In genomic region chr12:74523988-74524387, GRCm38 (mm10) we compare ENCODE assay signal across 22 mouse cellular contexts.
DNase-seq lines count a peak whose midpoint lies in the region; ATAC-seq and TF ChIP-seq lines count a peak whose summit lies in the region.
"Had no signal": no experiment of that assay in that cellular context is flagged by ENCODE, and none has a peak within 500 bp of the region (broad histone marks: within the 10 kb centered on the region; RNA-seq: fewer than 3 reads in every experiment).

No protein-coding gene starts in this region.

- H3K27me3 ChIP-seq in intestine, embryonic 15.5 days (replicated peaks): no peaks in the 10 kb centered on the region
- H3K27me3 ChIP-seq in myocyte (ENCODE audit: control insufficient read depth, insufficient read depth, insufficient read length): no peaks in the 10 kb centered on the region
- H3K27me3 ChIP-seq in liver, postnatal 0 days (ENCODE audit: insufficient read depth, low read length): no peaks in the 10 kb centered on the region
- H3K27me3 ChIP-seq: embryonic facial prominence, embryonic 13.5 days; forebrain, embryonic 13.5 days; hindbrain, embryonic 12.5 days; hindbrain, embryonic 15.5 days; Patski had no signal

- H3K4me3 ChIP-seq in intestine, embryonic 15.5 days (replicated peaks): no peak overlapping the region
- no peak overlapping the region for H3K4me3 ChIP-seq in myocyte
- no peak overlapping the region for H3K4me3 ChIP-seq in liver, postnatal 0 days (ENCODE audit: low read depth, low read length)
- H3K4me3 ChIP-seq: embryonic facial prominence, embryonic 13.5 days; forebrain, embryonic 10.5 days; forebrain, embryonic 13.5 days; hindbrain, embryonic 12.5 days; hindbrain, embryonic 15.5 days had no signal

- no peak overlapping the region for H3K4me2 ChIP-seq in intestine, embryonic 15.5 days (replicated peaks)
- H3K4me2 ChIP-seq in myocyte (ENCODE audit: low read depth): no peak overlapping the region
- H3K4me2 ChIP-seq in liver, postnatal 0 days (ENCODE audit: low read depth, low read length): no peak overlapping the region
- H3K4me2 ChIP-seq: embryonic facial prominence, embryonic 13.5 days; forebrain, embryonic 13.5 days; heart, embryonic 11.5 days; hindbrain, embryonic 12.5 days; hindbrain, embryonic 15.5 days had no signal

- H3K9ac ChIP-seq in intestine, embryonic 15.5 days: no peak overlapping the region
- H3K9ac ChIP-seq in liver, postnatal 0 days (replicated peaks): no peak overlapping the region
- H3K9ac ChIP-seq: embryonic facial prominence, embryonic 13.5 days; forebrain, embryonic 13.5 days; hindbrain, embryonic 12.5 days; hindbrain, embryonic 15.5 days had no signal

- H3K9me3 ChIP-seq in intestine, embryonic 15.5 days: no peaks in the 10 kb centered on the region
- H3K9me3 ChIP-seq in liver, postnatal 0 days (ENCODE audit: low read length): no peaks in the 10 kb centered on the region
- H3K9me3 ChIP-seq: embryonic facial prominence, embryonic 13.5 days; forebrain, embryonic 10.5 days; forebrain, embryonic 13.5 days; hindbrain, embryonic 12.5 days; hindbrain, embryonic 15.5 days had no signal

- peak; percentile 18 for DNase-seq in urinary bladder, postnatal 25 days (ENCODE audit: low spot score)
- DNase-seq in urinary bladder, postnatal 10 days (ENCODE audit: low spot score): no peak
- no peak for DNase-seq in right cerebral cortex, postnatal 36 days (ENCODE audit: low spot score in 2 of 2)
- DNase-seq in testis, postnatal 14 days (ENCODE audit: low spot score): no peak
- no peak for DNase-seq in liver, postnatal 0 days
- DNase-seq: adrenal gland, postnatal 10 days; adrenal gland, postnatal 36 days; cerebellum, adult 18-20 months; cerebellum, adult 9-10 months; cerebellum, postnatal 14 days; gastrocnemius, postnatal 10 days; gastrocnemius, postnatal 36 days had no signal

- no peak overlapping the region for H3ac ChIP-seq in myocyte (ENCODE audit: control insufficient read depth, insufficient read length)

- TF ChIP-seq EP300 in liver, postnatal 0 days (IDR thresholded peaks at IDR 0.05; ENCODE audit: low read depth): no peak

- no peak overlapping the region for H3K27ac ChIP-seq in intestine, embryonic 15.5 days
- H3K27ac ChIP-seq in liver, postnatal 0 days (ENCODE audit: low read depth): no peak overlapping the region
- H3K27ac ChIP-seq: embryonic facial prominence, embryonic 13.5 days; forebrain, embryonic 10.5 days; forebrain, embryonic 13.5 days; hindbrain, embryonic 12.5 days; hindbrain, embryonic 15.5 days had no signal

- no peaks in the 10 kb centered on the region for H3K79me2 ChIP-seq in myocyte (ENCODE audit: control insufficient read depth, insufficient read depth)

- no peak for TF ChIP-seq POLR2A in myocyte (IDR thresholded peaks at IDR 0.05; ENCODE audit: insufficient read length, low read depth)

- no peak for TF ChIP-seq CTCF in liver, postnatal 0 days (IDR thresholded peaks at IDR 0.05; ENCODE audit: low read depth)

- H3K36me3 ChIP-seq in intestine, embryonic 15.5 days: no peaks in the 10 kb centered on the region
- no peaks in the 10 kb centered on the region for H3K36me3 ChIP-seq in myocyte (ENCODE audit: control insufficient read depth, insufficient read depth)
- H3K36me3 ChIP-seq in liver, postnatal 0 days (replicated peaks; ENCODE audit: insufficient read depth, low read length): no peaks in the 10 kb centered on the region
- H3K36me3 ChIP-seq: embryonic facial prominence, embryonic 13.5 days; forebrain, embryonic 10.5 days; hindbrain, embryonic 12.5 days; hindbrain, embryonic 15.5 days had no signal

- no peaks in the 10 kb centered on the region for H3K4me1 ChIP-seq in intestine, embryonic 15.5 days (replicated peaks)
- H3K4me1 ChIP-seq in liver, postnatal 0 days (ENCODE audit: insufficient read depth): no peaks in the 10 kb centered on the region
- H3K4me1 ChIP-seq: embryonic facial prominence, embryonic 13.5 days; hindbrain, embryonic 12.5 days had no signal

- ATAC-seq in intestine, embryonic 15.5 days: peak; percentile 68
- no peak for ATAC-seq in liver, postnatal 0 days
- ATAC-seq: forebrain, embryonic 13.5 days; forebrain, embryonic 16.5 days; Patski had no signal

TF ChIP-seq in myocyte, 11 proteins besides CTCF, POLR2A, EP300 and RAD21:
- TF ChIP-seq MYOD1 (IDR thresholded peaks at IDR 0.05; ENCODE audit: control insufficient read depth in 1 of 3, insufficient read length in 2 of 3, low read depth in 2 of 3) (peak; percentile 19 to 51 (median 31)), CEBPB (IDR thresholded peaks at IDR 0.05; ENCODE audit: insufficient read depth, poor library complexity, severe bottlenecking) (no peak)
